Mouse (Mus musculus) yolk sac, embryonic 10.5 days (tissue): ENCODE measurements around the gene Ngdn.
"Not testable (repeated sequence)": the region's sequence is repeated elsewhere in the genome, so short reads cannot be mapped to it uniquely, and the experiment has no call there.

Source experiments
- DNase-seq: peaks from one replicate; pipeline ENCODE4 v3.0.0-alpha.2; 2017; ENCODE audit warnings: low spot score

The Ngdn gene

GRCm38 (mm10) chr14:55014991-55015766, at the start of gene Ngdn:
Gene Ngdn, plus strand, starts transcription at chr14:55015454.
- DNase-seq: peak; percentile 97

DNA sequence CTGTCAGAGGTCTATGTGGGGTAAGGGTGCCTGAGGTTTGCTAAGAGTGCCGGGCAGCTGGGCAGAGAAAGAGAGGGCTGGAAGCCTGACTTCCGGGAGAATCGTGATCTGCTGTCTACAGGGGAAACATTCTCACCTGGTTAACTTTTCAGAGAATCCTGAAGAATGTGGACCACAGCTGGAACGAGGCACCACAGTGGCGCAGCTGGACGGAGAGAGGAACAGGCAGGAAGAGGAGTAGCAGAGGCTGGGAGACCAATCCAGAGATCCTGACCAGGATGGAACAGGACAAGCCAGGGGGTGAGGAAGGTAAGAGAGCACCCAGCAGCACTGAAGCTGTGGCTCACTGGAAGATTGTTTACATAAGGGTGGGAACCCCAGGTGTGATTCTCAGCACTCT, 49.6 kb upstream of the Ngdn start:
- DNase-seq: no peak

GRCm38 (mm10) chr14:54966320-54966977, 48.8 kb upstream of the Ngdn start, which contains the start of gene Myh6:
Gene Myh6, minus strand, starts transcription at chr14:54966927.
- DNase-seq: no peak

DNA sequence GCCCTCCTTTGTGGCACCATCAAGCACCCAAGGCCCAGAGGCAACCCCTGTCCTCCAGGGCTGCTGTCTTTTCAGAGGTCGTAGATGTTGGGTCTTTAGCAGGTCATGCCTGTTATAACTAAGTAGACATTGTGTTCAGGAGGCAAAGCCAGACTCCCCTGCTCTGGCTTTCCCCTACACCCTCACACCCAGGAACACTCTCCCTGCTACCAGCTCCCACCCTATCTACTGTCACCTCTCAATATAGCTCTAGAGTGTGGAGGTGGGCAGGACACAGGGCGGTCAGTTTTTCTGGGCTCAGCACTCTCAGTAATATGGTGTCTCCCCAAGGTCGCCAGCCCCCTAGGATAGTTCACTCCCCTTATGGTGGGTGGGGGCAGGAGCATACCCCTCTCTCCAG, 47.4 kb upstream of the Ngdn start:
- no peak for DNase-seq

DNA sequence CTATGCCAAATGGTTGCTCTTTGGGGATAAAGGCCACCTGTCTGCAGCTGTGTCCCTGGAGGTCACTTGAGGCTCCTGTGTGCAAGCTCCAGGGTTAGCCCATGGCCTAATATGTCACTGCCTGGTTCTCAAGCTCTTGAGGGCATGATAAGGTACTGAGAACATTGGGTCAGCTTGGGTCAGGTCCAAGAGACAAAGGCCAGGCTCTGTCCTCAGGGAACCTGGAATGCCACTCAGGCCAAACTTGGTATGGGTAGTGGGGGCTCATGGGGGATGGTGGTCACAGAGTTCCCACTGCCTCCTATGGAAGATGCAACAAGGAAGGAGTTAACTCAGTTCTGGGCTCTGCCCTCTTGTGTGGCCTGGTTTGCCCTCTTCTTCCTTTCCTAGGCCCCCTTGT, 46.9 kb upstream of the Ngdn start:
- no peak for DNase-seq

DNA sequence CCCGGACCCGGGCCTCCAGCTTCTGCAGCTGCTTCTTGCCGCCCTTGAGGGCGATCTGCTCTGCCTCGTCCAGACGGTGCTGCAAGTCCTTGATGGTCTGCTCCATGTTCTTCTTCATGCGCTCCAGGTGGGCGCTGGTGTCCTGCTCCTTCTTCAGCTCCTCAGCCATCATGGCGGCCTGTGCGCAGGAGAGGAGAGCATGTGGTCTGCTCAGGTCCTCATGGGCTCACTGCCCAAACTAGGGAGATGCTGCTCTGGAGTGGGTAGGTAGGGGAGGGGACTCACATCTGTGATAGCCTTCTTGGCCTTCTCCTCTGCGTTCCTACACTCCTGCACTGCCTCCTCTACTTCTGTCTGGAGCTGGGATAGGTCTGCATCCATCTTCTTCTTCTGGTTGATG, 42.5 kb upstream of the Ngdn start:
- DNase-seq: not testable (repeated sequence)

DNA sequence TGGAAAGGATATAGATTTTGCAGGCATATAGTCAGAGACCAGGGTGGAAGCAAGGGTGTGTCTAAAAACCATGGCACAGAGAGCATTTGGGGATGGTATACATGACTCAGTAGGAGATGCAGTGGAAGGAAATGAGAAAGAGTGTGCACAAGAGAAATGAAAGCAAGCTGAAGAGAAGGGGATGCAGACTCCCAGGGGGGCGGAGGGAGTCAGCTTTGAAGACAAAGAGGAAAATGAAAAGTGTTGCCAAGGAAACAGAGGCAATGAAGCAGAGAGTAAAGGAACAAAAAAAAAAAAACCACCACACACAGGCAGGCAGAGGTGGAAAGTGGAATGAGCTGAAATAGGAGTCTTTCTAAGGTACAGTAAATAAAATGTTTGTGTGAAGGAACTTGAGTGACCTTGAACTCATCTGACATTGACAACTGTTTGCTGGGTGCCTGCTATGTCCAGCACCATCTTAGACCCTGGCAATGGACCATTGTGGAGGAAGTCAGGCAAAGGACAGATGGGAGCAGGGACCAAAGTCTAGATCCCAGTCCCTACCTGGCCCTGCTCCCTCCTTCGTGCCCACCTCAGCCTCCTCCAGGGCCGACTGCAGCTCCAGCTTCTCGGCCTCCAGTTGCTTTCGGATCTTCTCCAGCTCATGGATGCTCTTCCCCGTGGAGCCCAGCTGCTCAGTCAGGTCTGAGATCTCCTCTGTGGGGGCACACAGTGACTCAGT, 41.0 kb upstream of the Ngdn start:
- DNase-seq: no peak

GRCm38 (mm10) chr14:54976633-54977032, 38.6 kb upstream of the Ngdn start, which contains the start of gene Gm17428:
Gene Gm17428, plus strand, starts transcription at chr14:54976933.
- no peak for DNase-seq

DNA sequence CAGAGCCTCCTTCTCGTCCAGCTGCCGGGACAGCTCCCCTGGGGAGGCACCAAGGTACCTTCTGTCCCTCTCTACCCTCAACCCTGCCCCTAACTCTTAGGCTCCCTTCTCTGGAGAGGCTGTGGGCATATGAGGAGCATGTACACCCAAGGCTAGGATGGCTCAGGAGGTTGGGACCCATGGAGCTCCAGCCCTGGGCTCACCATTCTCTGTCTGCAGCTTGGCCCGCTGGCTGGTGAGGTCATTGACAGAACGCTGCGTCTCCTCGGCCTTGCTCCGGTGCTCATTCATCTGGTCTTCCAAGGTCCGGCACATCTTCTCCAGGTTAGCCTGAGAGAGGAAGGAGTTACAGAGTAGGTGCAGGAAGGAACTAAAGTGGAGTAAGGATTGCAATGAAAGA, 36.6 kb upstream of the Ngdn start:
- DNase-seq: no peak

DNA sequence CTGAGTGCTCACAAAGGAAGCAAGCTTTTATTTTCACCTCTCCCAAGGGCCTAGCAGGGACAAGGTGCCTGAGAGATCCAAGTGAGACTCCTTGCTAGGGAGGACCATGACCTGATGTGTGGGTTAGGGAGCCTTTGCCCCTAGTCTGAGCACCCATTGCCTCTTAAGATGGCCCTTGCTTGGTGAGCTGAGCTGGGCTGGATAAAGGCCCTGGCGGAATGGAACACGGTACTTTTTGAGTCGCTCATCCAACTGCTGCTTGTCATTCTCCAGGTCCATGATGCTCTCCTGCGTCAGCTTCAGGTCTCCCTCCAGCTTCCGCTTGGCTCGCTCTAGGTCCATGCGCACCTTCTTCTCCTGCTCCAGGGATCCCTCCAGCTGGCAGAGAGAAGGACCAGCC, 33.3 kb upstream of the Ngdn start:
- no peak for DNase-seq

GRCm38 (mm10) chr14:54988350-54988874, 26.8 kb upstream of the Ngdn start:
- DNase-seq: not testable (repeated sequence)

- DNase-seq: no peak
Measured at GRCm38 (mm10) chr14:54988882-54989281, 26.4 kb upstream of the Ngdn start.

DNA sequence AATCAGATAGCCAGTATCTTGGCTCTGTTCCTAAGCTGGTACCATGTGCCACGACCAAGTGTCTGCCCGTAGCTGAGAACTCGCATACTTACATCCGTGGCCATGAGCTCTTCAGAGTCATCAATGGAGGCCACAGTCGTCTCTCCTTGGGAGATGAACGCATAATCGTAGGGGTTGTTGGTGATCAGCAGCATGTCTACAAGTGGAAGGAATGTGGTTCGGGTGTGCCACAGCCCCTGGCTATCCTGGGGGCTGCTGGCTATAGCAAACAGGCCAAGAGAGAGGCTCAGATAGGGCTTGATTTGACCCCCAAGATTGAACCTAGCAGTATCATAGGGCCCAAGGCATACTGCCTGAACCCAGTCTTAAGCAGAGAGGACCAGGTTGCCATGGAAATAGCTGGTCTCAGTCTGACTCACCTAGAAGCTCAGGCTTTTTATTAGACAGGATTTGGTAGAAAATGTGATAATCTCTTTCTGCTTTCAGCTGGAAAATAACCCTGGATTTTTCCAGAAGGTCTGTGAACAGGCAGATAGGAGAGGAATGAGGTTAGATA, 25.3 kb upstream of the Ngdn start:
- no peak for DNase-seq

DNA sequence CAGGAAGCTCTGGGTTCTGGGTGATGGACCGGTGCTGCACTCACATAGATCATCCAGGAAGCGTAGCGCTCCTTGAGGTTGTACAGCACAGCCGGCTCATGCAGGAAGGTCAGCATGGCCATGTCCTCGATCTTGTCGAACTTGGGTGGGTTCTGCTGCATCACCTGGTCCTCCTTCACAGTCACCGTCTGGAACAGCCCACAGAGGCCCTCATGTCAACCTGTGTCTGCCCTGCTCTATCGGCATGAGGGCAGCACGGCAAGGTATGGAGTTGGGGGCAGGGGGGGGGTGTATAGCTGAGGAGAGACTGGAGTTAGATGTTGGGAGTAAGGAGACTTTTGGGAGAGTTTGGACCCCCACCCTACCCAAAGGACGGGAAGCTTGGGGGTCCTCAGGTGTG, 23.1 kb upstream of the Ngdn start:
- no peak for DNase-seq

DNA sequence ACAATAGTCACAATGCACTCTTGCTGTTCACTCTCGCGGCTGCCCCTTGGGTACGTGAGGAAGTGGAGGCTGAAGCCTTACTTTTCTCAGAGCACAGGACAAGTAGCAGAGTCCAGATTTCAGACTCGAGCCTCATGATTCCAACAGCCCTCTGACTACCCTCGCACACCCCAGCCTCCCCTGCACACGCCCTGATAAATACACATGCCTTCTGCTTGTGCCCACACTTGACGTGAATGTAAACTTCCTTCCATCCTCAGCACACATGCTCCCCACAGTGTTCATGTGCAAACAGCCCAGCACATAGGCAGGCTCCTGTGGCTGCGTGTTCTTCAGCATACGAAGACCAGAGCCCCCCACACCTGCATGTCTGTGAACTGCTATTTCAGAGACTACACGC, 21.6 kb upstream of the Ngdn start:
- DNase-seq: no peak

GRCm38 (mm10) chr14:54994136-54994868, 21.0 kb upstream of the Ngdn start, which contains the start of gene Myh7:
Gene Myh7, minus strand, starts transcription at chr14:54994626.
- no peak for DNase-seq

GRCm38 (mm10) chr14:54994869-54995186, 20.4 kb upstream of the Ngdn start:
- no peak for DNase-seq

- no peak for DNase-seq
Measured at GRCm38 (mm10) chr14:54995457-54996138, 19.7 kb upstream of the Ngdn start.

DNA sequence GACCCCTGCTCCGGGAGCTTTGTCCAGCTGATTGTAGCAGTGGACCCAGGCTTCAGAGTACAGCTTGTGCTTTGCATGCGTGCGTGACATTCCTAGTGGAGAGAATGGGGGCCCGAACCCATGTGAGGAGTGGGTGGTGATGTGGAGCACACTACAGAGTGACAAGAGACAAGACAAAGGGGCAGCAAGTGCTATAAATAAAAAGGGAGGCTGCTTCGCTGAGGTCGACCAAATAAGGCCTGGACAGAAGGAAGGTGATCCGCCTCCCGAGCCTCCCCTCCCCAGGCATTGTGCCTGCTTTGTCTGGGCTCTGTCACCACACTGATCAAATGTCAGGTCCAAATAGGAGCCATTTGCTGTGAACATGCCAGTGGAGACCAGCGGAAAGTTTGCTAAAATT, 18.5 kb upstream of the Ngdn start:
- DNase-seq: no peak

DNA sequence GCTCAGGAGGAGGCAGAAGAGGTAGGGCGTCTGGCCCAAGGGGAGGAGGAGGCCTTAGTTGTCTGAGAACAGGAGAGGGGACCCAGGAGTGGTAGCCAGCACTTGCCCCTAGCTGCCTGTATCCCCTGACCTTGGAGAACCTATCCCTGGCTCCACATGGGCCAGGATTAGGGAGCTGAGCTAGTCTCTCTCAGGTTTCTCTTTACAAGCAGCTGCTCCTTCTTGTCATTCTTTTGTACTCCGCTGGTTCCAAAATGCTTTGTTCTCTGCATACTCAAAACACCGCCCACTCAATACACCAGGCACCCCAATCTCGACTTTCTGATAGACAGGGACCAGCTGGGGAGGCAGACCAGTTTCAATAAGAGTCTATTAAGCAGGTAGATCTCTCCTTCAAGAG, 18.0 kb upstream of the Ngdn start:
- no peak for DNase-seq

DNA sequence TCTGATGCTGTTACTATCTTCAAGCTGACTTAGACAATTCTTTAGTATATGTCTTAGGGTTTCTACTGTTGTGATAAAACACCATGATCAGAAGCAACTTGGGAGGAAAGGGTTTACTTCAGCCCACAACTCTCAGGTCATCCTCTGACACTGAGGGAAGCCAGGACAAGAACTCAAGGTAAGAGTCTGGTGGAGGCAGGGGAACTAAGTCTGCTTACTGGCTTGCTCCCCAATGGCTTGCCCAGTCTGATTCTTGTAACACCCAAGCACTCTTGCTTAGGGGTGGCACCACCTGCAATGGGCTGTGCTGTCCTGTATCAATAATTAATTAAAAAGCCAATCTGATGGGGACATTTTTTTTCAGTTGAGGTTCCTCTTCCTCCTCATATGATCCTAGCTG, 16.6 kb upstream of the Ngdn start:
- no peak for DNase-seq
